Mouse (Mus musculus): ENCODE measurements around the gene Cep170.

Cep170 gene

GRCm38 (mm10) chr1:176749708-176750107 lies 64.2 kb downstream of the Cep170 start:
- DNase-seq (ENCODE audit: extremely low spot score) = no peak

GRCm38 (mm10) chr1:176732834-176733233 lies 81.0 kb downstream of the Cep170 start:
- DNase-seq (ENCODE audit: extremely low spot score) = no peak

- no peak for DNase-seq (ENCODE audit: extremely low spot score)
Observed at GRCm38 (mm10) chr1:176730528-176730927, 83.3 kb downstream of the Cep170 start.

GRCm38 (mm10) chr1:176727372-176727771 lies 86.5 kb downstream of the Cep170 start:
- DNase-seq (ENCODE audit: extremely low spot score) = no peak

- DNase-seq (ENCODE audit: extremely low spot score) = no peak
Observed at GRCm38 (mm10) chr1:176724771-176725170, 89.1 kb downstream of the Cep170 start.

GRCm38 (mm10) chr1:176723858-176724713 lies 89.8 kb downstream of the Cep170 start:
- DNase-seq (ENCODE audit: extremely low spot score) = no peak

GRCm38 (mm10) chr1:176712436-176712835 lies 101.4 kb downstream of the Cep170 start:
- peak; percentile 37 for DNase-seq (ENCODE audit: extremely low spot score)

GRCm38 (mm10) chr1:176700226-176700625 lies 113.6 kb downstream of the Cep170 start:
- DNase-seq (ENCODE audit: extremely low spot score) = no peak

GRCm38 (mm10) chr1:176699793-176700192 lies 114.1 kb downstream of the Cep170 start:
- no peak for DNase-seq (ENCODE audit: extremely low spot score)

GRCm38 (mm10) chr1:176698647-176699046 lies 115.2 kb downstream of the Cep170 start:
- no peak for DNase-seq (ENCODE audit: extremely low spot score)

GRCm38 (mm10) chr1:176697091-176697490 lies 116.8 kb downstream of the Cep170 start:
- peak; percentile 59 for DNase-seq (ENCODE audit: extremely low spot score)

- DNase-seq (ENCODE audit: extremely low spot score) = no peak
Observed at GRCm38 (mm10) chr1:176691101-176691500, 122.8 kb downstream of the Cep170 start.

- no peak for DNase-seq (ENCODE audit: extremely low spot score)
Observed at GRCm38 (mm10) chr1:176688251-176688880, 125.5 kb downstream of the Cep170 start.

All from embryo, embryonic 9.5 days (tissue).